In genomic region chr3:38322426-38322825, GRCm38 (mm10) we compare ENCODE assay signal across 10 mouse cellular contexts.
DNase-seq lines count a peak whose midpoint lies in the region; ATAC-seq lines count a peak whose summit lies in the region.
"Had no signal": no experiment of that assay in that cellular context is flagged by ENCODE, and none has a peak within 500 bp of the region (broad histone marks: within the 10 kb centered on the region; RNA-seq: fewer than 3 reads in every experiment).

No protein-coding gene starts in this region.

- intact Hi-C loops in heart, postnatal 14 days (cut with DNase I), result no loop called here

- no peak overlapping the region for H3K27ac ChIP-seq in midbrain, embryonic 14.5 days (replicated peaks; ENCODE audit: low read depth, low read length)
- no peak overlapping the region for H3K27ac ChIP-seq in midbrain, embryonic 13.5 days
- no peak overlapping the region for H3K27ac ChIP-seq in limb, embryonic 15.5 days
- H3K27ac ChIP-seq in forebrain, embryonic 10.5 days, result no peak overlapping the region
- H3K27ac ChIP-seq: liver, embryonic 14.5 days had no signal

- no peak overlapping the region for H3K4me2 ChIP-seq in midbrain, embryonic 14.5 days (ENCODE audit: low read length)
- no peak overlapping the region for H3K4me2 ChIP-seq in midbrain, embryonic 13.5 days (replicated peaks)
- H3K4me2 ChIP-seq in limb, embryonic 15.5 days, result no peak overlapping the region

- no peaks in the 10 kb centered on the region for H3K4me1 ChIP-seq in midbrain, embryonic 14.5 days (ENCODE audit: control insufficient read depth, insufficient read depth, low read length)
- peaks cover 7% of the 10 kb centered on the region for H3K4me1 ChIP-seq in midbrain, embryonic 13.5 days (replicated peaks)
- no peaks in the 10 kb centered on the region for H3K4me1 ChIP-seq in limb, embryonic 15.5 days
- H3K4me1 ChIP-seq in forebrain, embryonic 10.5 days, result peaks cover 15% of the 10 kb centered on the region

- 46% methylated on average over 8 of the region's 8 CpGs for WGBS in midbrain, embryonic 14.5 days
- 39% methylated on average over 8 of the region's 8 CpGs for WGBS in midbrain, embryonic 13.5 days
- WGBS in limb, embryonic 15.5 days, result 45% methylated on average over 8 of the region's 8 CpGs
- 64% methylated on average over 8 of the region's 8 CpGs for WGBS in forebrain, embryonic 10.5 days

- peak; percentile 27 for DNase-seq in midbrain, embryonic 14.5 days
- peak; percentile 75 to 78 for DNase-seq in heart, postnatal 14 days
- DNase-seq in urinary bladder, postnatal 36 days (ENCODE audit: low spot score in 2 of 2), result peak; percentile 24 to 34
- DNase-seq in forebrain, embryonic 10.5 days (ENCODE audit: extremely low spot score, low spot score), result no peak
- no peak for DNase-seq in layer of hippocampus, adult 18-20 months (ENCODE audit: low spot score in 2 of 2)
- no peak for DNase-seq in frontal cortex, adult 2 months (ENCODE audit: extremely low spot score in 1 of 2, low spot score in 1 of 2)
- DNase-seq: right cerebral cortex, postnatal 4 days had no signal

- no peaks in the 10 kb centered on the region for H3K27me3 ChIP-seq in midbrain, embryonic 14.5 days (ENCODE audit: control insufficient read depth, insufficient read depth, low read length)
- H3K27me3 ChIP-seq in midbrain, embryonic 13.5 days, result no peaks in the 10 kb centered on the region
- no peaks in the 10 kb centered on the region for H3K27me3 ChIP-seq in limb, embryonic 15.5 days
- no peaks in the 10 kb centered on the region for H3K27me3 ChIP-seq in forebrain, embryonic 10.5 days (ENCODE audit: poor library complexity, severe bottlenecking)

- H3K9ac ChIP-seq in midbrain, embryonic 14.5 days (replicated peaks; ENCODE audit: low read length), result no peak overlapping the region
- no peak overlapping the region for H3K9ac ChIP-seq in midbrain, embryonic 13.5 days (replicated peaks)
- H3K9ac ChIP-seq in limb, embryonic 15.5 days, result no peak overlapping the region
- H3K9ac ChIP-seq: liver, embryonic 14.5 days had no signal

- ATAC-seq in midbrain, embryonic 14.5 days (ENCODE audit: low FRiP score, low TSS enrichment), result no peak
- ATAC-seq in midbrain, embryonic 13.5 days, result no peak
- peak; percentile 58; the same call in 1 of the 2 replicates for ATAC-seq in limb, embryonic 15.5 days (ENCODE audit: insufficient number of reproducible peaks, low FRiP score, low TSS enrichment, low read depth)

- no peak overlapping the region for H3K4me3 ChIP-seq in midbrain, embryonic 14.5 days (replicated peaks; ENCODE audit: low read depth, low read length)
- no peak overlapping the region for H3K4me3 ChIP-seq in midbrain, embryonic 13.5 days (replicated peaks)
- no peak overlapping the region for H3K4me3 ChIP-seq in limb, embryonic 15.5 days
- no peak overlapping the region for H3K4me3 ChIP-seq in forebrain, embryonic 10.5 days

- H3K9me3 ChIP-seq in midbrain, embryonic 14.5 days (ENCODE audit: control insufficient read depth, low read length), result no peaks in the 10 kb centered on the region
- H3K9me3 ChIP-seq in midbrain, embryonic 13.5 days, result no peaks in the 10 kb centered on the region
- H3K9me3 ChIP-seq in limb, embryonic 15.5 days, result no peaks in the 10 kb centered on the region
- H3K9me3 ChIP-seq in forebrain, embryonic 10.5 days, result no peaks in the 10 kb centered on the region

- H3K36me3 ChIP-seq in midbrain, embryonic 14.5 days (ENCODE audit: control insufficient read depth, insufficient read depth, low read length), result no peaks in the 10 kb centered on the region
- H3K36me3 ChIP-seq in midbrain, embryonic 13.5 days, result no peaks in the 10 kb centered on the region
- H3K36me3 ChIP-seq in limb, embryonic 15.5 days, result no peaks in the 10 kb centered on the region
- no peaks in the 10 kb centered on the region for H3K36me3 ChIP-seq in forebrain, embryonic 10.5 days (replicated peaks)

Comparison
In these comparisons a context has a peak if more than half of its experiments do, and no peak if none do; other contexts are left out.
1. DNase-seq: peak in midbrain, embryonic 14.5 days (single experiment), heart, postnatal 14 days (2 of 2) and urinary bladder, postnatal 36 days (2 of 2); none in forebrain, embryonic 10.5 days (single experiment), layer of hippocampus, adult 18-20 months (0 of 2) and frontal cortex, adult 2 months (0 of 2).